Mouse (Mus musculus) midbrain, embryonic 14.5 days (tissue): ENCODE data around the gene Tbr1. TPM values are rescaled to one million over a fixed set of nuclear protein-coding genes. Genes with fewer than 3 reads are reported as not detected.

Source experiments
- ATAC-seq: fragments of 200-750 bp; cut with Nextera tagmentation; 2 replicates; pipeline ENCODE4 v1.8.0; 2017; ENCODE audit warnings: moderate number of reproducible peaks, moderate library complexity; ENCODE audit not compliant: low FRiP score, low TSS enrichment
- DNase-seq: peaks from one replicate; pipeline ENCODE4 v3.0.0-alpha.2; 2015
- H3K27ac ChIP-seq: fragments of 300-500 bp; sonication (generic); replicated peaks from 2 replicates; pipeline ENCODE4 v1.5.1; 2014; ENCODE audit warnings: mild to moderate bottlenecking, low read depth, low read length, moderate library complexity
- H3K27me3 ChIP-seq: fragments of 300-500 bp; sonication (generic); 2 replicates; pipeline ENCODE4 v1.6.1; 2014; ENCODE audit warnings: low read length, control low read depth, mixed read lengths; ENCODE audit not compliant: control insufficient read depth, insufficient read depth
- H3K36me3 ChIP-seq: fragments of 300-500 bp; sonication (generic); 2 replicates; pipeline ENCODE4 v1.6.1; 2014; ENCODE audit warnings: low read length, control low read depth; ENCODE audit not compliant: control insufficient read depth, insufficient read depth
- H3K4me1 ChIP-seq: fragments of 300-500 bp; sonication (generic); 2 replicates; pipeline ENCODE4 v1.6.1; 2014; ENCODE audit warnings: mild to moderate bottlenecking, antibody characterized with exemption, low read length, control low read depth; ENCODE audit not compliant: control insufficient read depth, insufficient read depth
- H3K4me2 ChIP-seq: fragments of 300-500 bp; sonication (generic); 2 replicates; pipeline ENCODE4 v1.6.1; 2014; ENCODE audit warnings: mild to moderate bottlenecking, low read length, moderate library complexity
- H3K4me3 ChIP-seq: fragments of 300-500 bp; sonication (generic); replicated peaks from 2 replicates; pipeline ENCODE4 v1.5.1; 2014; ENCODE audit warnings: low read depth, low read length
- H3K9ac ChIP-seq: fragments of 300-500 bp; sonication (generic); replicated peaks from 2 replicates; pipeline ENCODE4 v1.6.1; 2014; ENCODE audit warnings: mild to moderate bottlenecking, low read length, moderate library complexity
- H3K9me3 ChIP-seq: fragments of 300-500 bp; sonication (generic); 2 replicates; pipeline ENCODE4 v1.6.1; 2016; ENCODE audit warnings: low read length, control low read depth, mixed read lengths; ENCODE audit not compliant: control insufficient read depth
- WGBS: fragments of 180-500 bp; shearing (Covaris S2); extraction: QIAGEN DNeasy Blood & Tissue Kit; methylation state at CpG from one replicate; pipeline ENCODE4 v1.1.7; 2014; 5-methylcytosine and 5-hydroxymethylcytosine counted together
- polyA plus RNA-seq: library from polyadenylated mRNA; unstranded; fragments of >200 nt; fragmentation: Nextera tagmentation; extraction: Ambion mirVana; gene quantifications from 2 replicates; pipeline ENCODE4 v1.2.1, GENCODE M21; 2014

The Tbr1 gene
- polyA plus RNA-seq: 1.1 TPM in 2 replicates

DNA sequence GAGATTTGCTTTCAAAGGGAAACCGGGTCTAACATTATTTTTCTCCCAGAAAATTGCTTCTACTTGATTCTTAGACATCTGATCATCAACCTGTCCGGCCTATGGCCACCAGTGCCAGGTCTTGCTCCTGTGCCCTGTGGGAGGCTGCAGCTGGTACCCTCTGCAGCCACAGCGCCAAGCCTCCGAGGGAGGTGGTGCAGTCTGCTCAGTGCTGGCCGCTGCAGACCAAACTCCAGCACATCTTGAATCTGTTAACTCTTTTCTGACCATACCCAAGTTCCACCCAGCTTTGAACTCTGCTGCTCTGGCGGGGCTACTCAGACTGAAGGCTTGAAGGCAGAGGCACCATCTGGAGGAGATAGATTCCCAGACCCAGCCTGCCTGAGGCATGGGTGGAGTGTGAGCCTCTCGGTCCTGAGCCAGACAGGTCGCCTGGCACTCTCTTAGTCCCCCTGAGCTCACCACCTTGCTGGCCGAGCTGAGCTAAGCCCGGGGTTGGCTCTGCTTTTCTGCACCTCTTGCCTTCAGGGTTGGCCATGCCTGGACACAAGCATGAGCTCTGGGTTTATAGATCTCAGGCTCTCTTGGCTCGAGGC is at the start of gene Tbr1:
Tbr1 (plus strand) TSS at position 275 of the 596 bp plus-strand sequence.
- Histone ChIP-seq H3K4me1 (peaks cover 7% of the 10 kb centered on the region; the same call in 1 of the 2 replicates), H3K9ac (no peak within 1 kb of the TSS), H3K36me3 (no peaks in the 10 kb centered on the region), H3K27ac (no peak within 1 kb of the TSS), H3K4me3 (0 out of 2 replicates have a peak within 1 kb of the TSS, but pooled peaks have one; percentile 5), H3K4me2 (no peak within 1 kb of the TSS), H3K9me3 (no peaks in the 10 kb centered on the region), H3K27me3 (peaks cover 57% of the 10 kb centered on the region)
- peak; percentile 18 for DNase-seq
- 7% methylated on average over 11 of the region's 11 CpGs for WGBS
- peak; percentile 19; the same call in 1 of the 2 replicates for ATAC-seq

DNA sequence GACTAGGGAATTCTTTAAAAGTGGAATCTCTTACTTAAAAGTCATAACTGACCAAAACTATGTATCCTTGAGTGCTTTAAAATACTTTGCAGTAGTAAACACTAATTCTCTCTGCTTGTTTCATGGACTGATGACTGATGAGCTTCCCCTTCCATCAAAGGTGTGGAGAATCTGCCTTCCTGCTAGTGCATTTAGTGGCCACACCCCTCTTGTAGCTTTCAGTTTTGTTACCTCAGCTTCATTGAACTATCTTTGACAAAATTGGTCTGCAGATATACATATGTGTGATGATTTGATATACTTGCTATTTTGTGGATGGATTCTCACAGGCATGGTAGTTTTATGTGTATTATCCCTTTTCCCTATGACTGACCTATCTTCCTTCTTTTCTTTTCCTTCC is 47.7 kb upstream of the Tbr1 start:
- H3K4me2 ChIP-seq: no peak overlapping the region
- H3K9me3 ChIP-seq: no peaks in the 10 kb centered on the region

DNA sequence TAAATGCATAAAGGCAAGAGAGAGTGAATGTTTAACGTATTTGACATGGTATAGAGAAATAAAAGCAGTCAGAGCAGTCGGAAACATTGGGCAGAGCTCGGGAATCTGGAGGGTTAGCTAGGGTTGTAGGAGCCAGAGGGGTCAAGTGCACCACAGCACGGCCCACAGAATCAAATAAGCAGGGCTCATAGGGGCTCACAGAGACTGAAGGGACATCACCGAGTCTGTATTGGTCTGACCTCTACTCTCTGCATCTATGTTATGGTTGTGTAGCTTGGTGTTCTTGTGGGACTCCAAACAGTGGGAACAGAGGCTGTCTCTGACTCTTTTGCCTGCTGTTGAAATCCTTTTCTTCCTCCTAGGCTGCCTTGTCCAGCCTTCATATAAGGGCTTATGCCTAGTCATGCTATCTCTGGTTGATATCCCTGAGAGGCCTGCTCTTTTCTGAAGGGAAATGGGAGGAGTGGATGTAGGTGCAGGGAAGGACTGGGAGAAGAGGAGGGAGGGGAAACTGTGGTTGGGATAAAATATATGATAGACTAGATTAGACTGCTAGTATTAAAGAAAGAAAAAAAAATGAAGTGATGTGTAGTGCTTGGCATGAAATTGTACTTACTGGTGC is 43.4 kb upstream of the Tbr1 start:
- no peak for ATAC-seq
- Histone ChIP-seq H3K36me3 (no peaks in the 10 kb centered on the region), H3K4me1 (no peaks in the 10 kb centered on the region), H3K4me2 (no peak overlapping the region), H3K9me3 (no peaks in the 10 kb centered on the region), H3K27ac (no peak overlapping the region), H3K9ac (no peak overlapping the region), H3K4me3 (no peak overlapping the region), H3K27me3 (no peaks in the 10 kb centered on the region)
- 91% methylated on average over 5 of the region's 5 CpGs for WGBS
- DNase-seq: no peak

More for the DNA sequence above, 47.7 kb upstream of the Tbr1 start:
- no peaks in the 10 kb centered on the region for H3K36me3 ChIP-seq
- H3K27ac ChIP-seq: no peak overlapping the region
- H3K27me3 ChIP-seq: no peaks in the 10 kb centered on the region
- H3K4me3 ChIP-seq: no peak overlapping the region
- H3K4me1 ChIP-seq: no peaks in the 10 kb centered on the region
- H3K9ac ChIP-seq: no peak overlapping the region
- DNase-seq: no peak
- ATAC-seq: no peak

DNA sequence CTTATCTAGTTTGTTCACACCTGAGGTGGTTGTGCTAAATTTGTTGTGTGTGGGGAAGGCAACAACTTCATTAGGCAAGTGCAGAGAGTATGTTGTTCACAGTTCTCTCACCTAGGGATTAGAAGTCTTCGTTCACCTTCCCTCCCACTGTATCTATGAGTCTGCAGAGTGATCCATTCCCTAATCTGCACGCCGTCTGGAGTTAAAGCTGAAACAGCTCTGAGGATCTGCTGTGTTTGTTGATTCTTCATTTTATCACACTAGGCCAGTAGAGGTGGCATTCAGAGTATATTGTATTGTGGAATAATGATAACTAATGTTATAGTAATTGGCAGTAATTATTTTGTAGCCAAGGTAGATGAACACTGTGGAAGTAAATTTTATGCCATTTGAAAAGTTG is 42.7 kb upstream of the Tbr1 start:
- H3K4me3 ChIP-seq: no peak overlapping the region
- H3K9ac ChIP-seq: no peak overlapping the region
- DNase-seq (no peak), ATAC-seq (no peak)
- H3K4me1 ChIP-seq: no peaks in the 10 kb centered on the region
- H3K36me3 ChIP-seq: no peaks in the 10 kb centered on the region
- H3K9me3 ChIP-seq: no peaks in the 10 kb centered on the region
- no peaks in the 10 kb centered on the region for H3K27me3 ChIP-seq
- no peak overlapping the region for H3K27ac ChIP-seq
- 88% methylated on average over 3 of the region's 3 CpGs for WGBS
- H3K4me2 ChIP-seq: no peak overlapping the region

DNA sequence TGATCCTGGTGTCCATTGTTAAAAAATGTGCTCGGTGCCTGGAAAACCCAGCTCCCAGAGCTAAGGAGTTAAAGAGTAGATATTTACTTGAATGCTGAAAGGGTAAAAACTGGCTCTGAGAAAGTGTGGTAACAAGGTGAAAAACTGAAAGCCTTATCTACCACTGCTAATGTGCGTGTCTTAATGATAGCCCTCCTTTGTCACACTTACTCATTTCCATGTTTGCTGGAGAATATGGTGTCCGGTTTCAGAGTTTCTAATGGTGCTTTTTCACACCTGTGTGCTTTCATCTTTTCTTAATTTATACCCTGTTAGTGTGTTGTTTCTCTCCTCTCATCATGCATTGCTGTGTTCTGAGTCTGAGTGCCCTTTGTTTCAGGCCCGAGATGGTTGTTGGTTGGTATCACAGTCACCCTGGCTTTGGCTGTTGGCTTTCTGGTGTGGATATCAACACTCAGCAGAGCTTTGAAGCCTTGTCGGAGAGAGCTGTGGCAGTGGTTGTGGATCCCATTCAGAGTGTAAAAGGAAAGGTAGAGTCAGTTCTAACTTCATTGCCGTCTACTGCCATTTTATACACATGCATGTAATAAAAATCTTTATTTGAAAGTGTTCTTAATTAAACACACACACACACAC is 38.1 kb upstream of the Tbr1 start:
- Histone ChIP-seq H3K4me2 (no peak overlapping the region), H3K4me1 (no peaks in the 10 kb centered on the region), H3K27ac (no peak overlapping the region), H3K9ac (no peak overlapping the region), H3K36me3 (no peaks in the 10 kb centered on the region), H3K4me3 (no peak overlapping the region), H3K27me3 (no peaks in the 10 kb centered on the region), H3K9me3 (no peaks in the 10 kb centered on the region)
- ATAC-seq (no peak), DNase-seq (no peak)
- 72% methylated on average over 6 of the region's 6 CpGs for WGBS

DNA sequence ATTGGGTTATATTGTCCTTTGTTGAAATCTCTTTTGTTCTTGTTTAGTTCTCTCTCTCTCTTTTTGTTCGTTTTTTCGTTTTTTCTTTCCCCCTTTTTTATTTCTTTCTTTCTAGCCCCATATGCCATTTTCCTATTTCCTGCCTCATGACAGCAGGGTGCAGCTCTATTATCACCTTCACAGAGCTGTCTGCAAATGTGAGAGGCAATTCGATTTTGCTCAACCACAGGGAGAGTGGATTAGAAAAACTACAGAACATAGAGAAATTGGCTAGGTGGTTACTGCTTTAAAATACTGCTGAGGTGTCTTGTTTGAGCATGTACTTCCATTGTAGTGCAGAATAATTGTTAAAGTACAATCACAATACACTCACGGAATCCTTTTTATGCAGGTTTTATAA is 37.2 kb upstream of the Tbr1 start:
- no peak overlapping the region for H3K4me3 ChIP-seq
- no peaks in the 10 kb centered on the region for H3K27me3 ChIP-seq
- no peak overlapping the region for H3K27ac ChIP-seq
- no peaks in the 10 kb centered on the region for H3K9me3 ChIP-seq
- no peak for DNase-seq
- no peak overlapping the region for H3K4me2 ChIP-seq
- no peaks in the 10 kb centered on the region for H3K4me1 ChIP-seq
- 65% methylated on average over 4 of the region's 4 CpGs for WGBS
- no peak for ATAC-seq
- H3K36me3 ChIP-seq: no peaks in the 10 kb centered on the region
- H3K9ac ChIP-seq: no peak overlapping the region

DNA sequence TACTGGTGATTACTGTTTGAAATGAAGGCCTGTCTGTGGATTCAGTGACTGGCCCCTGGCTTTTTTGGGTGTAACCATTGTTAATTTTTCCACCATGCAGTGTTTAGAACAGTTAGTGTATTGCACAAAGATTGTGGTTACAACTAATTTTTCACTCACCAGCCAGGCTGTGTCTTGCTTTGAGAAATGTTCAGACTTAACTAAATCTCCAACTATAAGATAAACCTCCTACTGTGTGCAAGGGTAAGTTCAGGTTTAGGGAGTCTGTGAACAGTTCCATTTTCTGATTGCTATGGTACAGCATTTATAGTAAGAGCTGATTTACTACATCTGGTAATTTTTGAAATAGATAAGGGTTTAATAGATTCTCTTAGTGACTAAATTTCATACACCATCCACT is 21.9 kb upstream of the Tbr1 start:
- no peak overlapping the region for H3K4me2 ChIP-seq
- no peak overlapping the region for H3K4me3 ChIP-seq
- peaks cover 18% of the 10 kb centered on the region for H3K36me3 ChIP-seq
- no peaks in the 10 kb centered on the region for H3K9me3 ChIP-seq
- no peak overlapping the region for H3K9ac ChIP-seq
- no peak overlapping the region for H3K27ac ChIP-seq
- no peak for ATAC-seq
- no peaks in the 10 kb centered on the region for H3K4me1 ChIP-seq
- no peaks in the 10 kb centered on the region for H3K27me3 ChIP-seq
- DNase-seq: no peak

DNA sequence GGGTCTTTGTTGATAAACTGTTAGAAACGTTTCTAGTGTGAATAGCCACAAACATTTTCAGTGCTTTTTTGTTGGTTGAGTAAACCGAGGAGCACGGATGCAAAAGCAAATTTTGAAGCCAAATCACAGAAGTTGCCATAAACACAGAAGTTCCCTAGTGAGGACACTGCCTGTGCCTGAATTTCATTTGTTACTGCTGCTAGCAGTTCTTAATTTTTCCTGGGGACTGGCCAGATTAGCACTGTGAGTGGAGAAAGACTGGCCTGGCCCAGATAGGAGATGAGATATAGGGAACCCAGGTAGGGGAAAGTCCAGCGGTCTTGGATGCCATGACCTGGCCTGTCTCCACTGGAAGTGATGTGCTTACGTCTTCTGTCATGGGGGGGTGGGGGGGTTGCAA is 7.8 kb upstream of the Tbr1 start:
- Histone ChIP-seq H3K9ac (no peak overlapping the region), H3K27me3 (no peaks in the 10 kb centered on the region), H3K4me1 (no peaks in the 10 kb centered on the region), H3K36me3 (no peaks in the 10 kb centered on the region), H3K4me2 (no peak overlapping the region), H3K4me3 (no peak overlapping the region), H3K9me3 (no peaks in the 10 kb centered on the region), H3K27ac (no peak overlapping the region)
- DNase-seq (no peak), ATAC-seq (no peak)
- WGBS: 81% methylated on average over 5 of the region's 5 CpGs

DNA sequence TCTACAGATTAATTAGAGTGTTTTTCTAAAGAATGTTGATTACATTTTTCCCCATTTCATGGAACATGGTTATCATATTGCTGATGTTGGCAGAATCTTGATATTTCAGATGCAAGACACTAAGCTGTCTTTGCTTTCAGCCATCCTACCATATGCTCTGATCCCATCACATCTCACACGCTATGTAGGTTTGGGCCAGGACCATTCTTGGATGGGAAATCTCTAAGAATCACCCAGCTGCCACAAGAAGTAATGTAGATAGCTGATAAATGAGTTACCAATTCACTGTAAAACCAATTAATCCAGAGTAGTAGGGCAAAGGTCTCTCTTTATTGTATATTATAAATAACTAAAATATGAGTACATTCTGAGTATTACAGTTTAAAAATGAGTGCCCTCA is 4.7 kb upstream of the Tbr1 start:
- Histone ChIP-seq H3K36me3 (no peaks in the 10 kb centered on the region), H3K4me1 (no peaks in the 10 kb centered on the region), H3K27ac (no peak overlapping the region), H3K9ac (no peak overlapping the region), H3K4me3 (no peak overlapping the region), H3K4me2 (no peak overlapping the region), H3K9me3 (no peaks in the 10 kb centered on the region), H3K27me3 (peaks cover 16% of the 10 kb centered on the region)
- WGBS: 98% methylated on average over 1 of the region's 1 CpGs
- ATAC-seq: no peak
- no peak for DNase-seq
